Mouse (Mus musculus) heart, embryonic 16.5 days (tissue): Measurements from ENCODE around the gene Mapk13. TPM values are rescaled to one million over a fixed set of nuclear protein-coding genes. Genes with fewer than 3 reads are reported as not detected.
A peak's percentile ranks its signal among the peaks of the same experiment; 100 is the strongest.

ENCODE experiments used
- ATAC-seq: fragments of 200-750 bp; cut with Nextera tagmentation; replicated peaks from 2 replicates; pipeline ENCODE4 v1.8.0; 2017; ENCODE audit warnings: moderate number of reproducible peaks; ENCODE audit not compliant: insufficient read depth, low FRiP score; ENCODE audit errors: extremely low read depth
- H3K27ac ChIP-seq: fragments of 300-500 bp; sonication (generic); 2 replicates; pipeline ENCODE4 v1.5.1; 2014; ENCODE audit warnings: mild to moderate bottlenecking, low read length, control low read depth, moderate library complexity
- H3K27me3 ChIP-seq: fragments of 300-500 bp; sonication (generic); 2 replicates; pipeline ENCODE4 v1.6.1; 2014; ENCODE audit warnings: low read length, mixed read lengths; ENCODE audit not compliant: control insufficient read depth, insufficient read depth
- H3K36me3 ChIP-seq: fragments of 300-500 bp; sonication (generic); 2 replicates; pipeline ENCODE4 v1.6.1; 2014; ENCODE audit not compliant: control insufficient read depth, insufficient read depth
- H3K4me1 ChIP-seq: fragments of 300-500 bp; sonication (generic); 2 replicates; pipeline ENCODE4 v1.6.1; 2014; ENCODE audit warnings: low read length, mixed read lengths; ENCODE audit not compliant: control insufficient read depth, insufficient read depth
- H3K4me2 ChIP-seq: fragments of 300-500 bp; sonication (generic); 2 replicates; pipeline ENCODE4 v1.6.1; 2014; ENCODE audit warnings: low read depth, mild to moderate bottlenecking, control low read depth, low read length
- H3K4me3 ChIP-seq: fragments of 300-500 bp; sonication (generic); 2 replicates; pipeline ENCODE4 v1.5.1; 2014; ENCODE audit warnings: mild to moderate bottlenecking, control low read depth, low read length
- H3K9ac ChIP-seq: fragments of 300-500 bp; sonication (generic); 2 replicates; pipeline ENCODE4 v1.6.1; 2014; ENCODE audit warnings: low read length, control low read depth
- H3K9me3 ChIP-seq: fragments of 300-500 bp; sonication (generic); replicated peaks from 2 replicates; pipeline ENCODE4 v1.6.1; 2016; ENCODE audit warnings: low read length; ENCODE audit not compliant: control insufficient read depth
- WGBS: fragments of 180-500 bp; shearing (Covaris S2); extraction: QIAGEN DNeasy Blood & Tissue Kit; methylation state at CpG from one replicate; pipeline ENCODE4 v1.1.7; 2014; 5-methylcytosine and 5-hydroxymethylcytosine counted together
- polyA plus RNA-seq: library from polyadenylated mRNA; unstranded; fragments of >200 nt; fragmentation: Nextera tagmentation; extraction: Ambion mirVana; gene quantifications from 2 replicates; pipeline ENCODE4 v1.2.1, GENCODE M21; 2015

The Mapk13 gene
- polyA plus RNA-seq, 1 experiment from 2014 or later, result 4.3 TPM

GRCm38 (mm10) chr17:28781290-28782045, 12.4 kb downstream of the Mapk13 start:
- no peak overlapping the region for H3K27ac ChIP-seq
- no peak overlapping the region for H3K4me2 ChIP-seq
- H3K36me3 ChIP-seq, result no peaks in the 10 kb centered on the region
- H3K4me3 ChIP-seq, result no peak overlapping the region
- ATAC-seq, result no peak
- H3K9me3 ChIP-seq, result peaks cover 4% of the 10 kb centered on the region; the same call in 1 of the 2 replicates
- H3K9ac ChIP-seq, result no peak overlapping the region
- no peaks in the 10 kb centered on the region for H3K4me1 ChIP-seq
- WGBS, result 51% methylated on average over 9 of the region's 9 CpGs
- H3K27me3 ChIP-seq, result no peaks in the 10 kb centered on the region

GRCm38 (mm10) chr17:28785036-28785435, 15.9 kb downstream of the Mapk13 start:
- H3K4me1 ChIP-seq, result no peaks in the 10 kb centered on the region
- no peak overlapping the region for H3K9ac ChIP-seq
- no peak overlapping the region for H3K4me2 ChIP-seq
- H3K4me3 ChIP-seq, result no peak overlapping the region
- no peak for ATAC-seq
- no peaks in the 10 kb centered on the region for H3K36me3 ChIP-seq
- WGBS, result 92% methylated on average over 3 of the region's 3 CpGs
- no peaks in the 10 kb centered on the region for H3K27me3 ChIP-seq
- H3K27ac ChIP-seq, result no peak overlapping the region
- no peaks in the 10 kb centered on the region for H3K9me3 ChIP-seq

- no peaks in the 10 kb centered on the region for H3K4me1 ChIP-seq
- H3K9ac ChIP-seq, result no peak overlapping the region
- no peaks in the 10 kb centered on the region for H3K27me3 ChIP-seq
- no peaks in the 10 kb centered on the region for H3K36me3 ChIP-seq
- no peaks in the 10 kb centered on the region for H3K9me3 ChIP-seq
- H3K4me3 ChIP-seq, result no peak overlapping the region
- no peak overlapping the region for H3K4me2 ChIP-seq
- 93% methylated on average over 12 of the region's 12 CpGs for WGBS
- H3K27ac ChIP-seq, result no peak overlapping the region
- ATAC-seq, result no peak
Observed at GRCm38 (mm10) chr17:28787507-28787906, 18.4 kb downstream of the Mapk13 start.

DNA sequence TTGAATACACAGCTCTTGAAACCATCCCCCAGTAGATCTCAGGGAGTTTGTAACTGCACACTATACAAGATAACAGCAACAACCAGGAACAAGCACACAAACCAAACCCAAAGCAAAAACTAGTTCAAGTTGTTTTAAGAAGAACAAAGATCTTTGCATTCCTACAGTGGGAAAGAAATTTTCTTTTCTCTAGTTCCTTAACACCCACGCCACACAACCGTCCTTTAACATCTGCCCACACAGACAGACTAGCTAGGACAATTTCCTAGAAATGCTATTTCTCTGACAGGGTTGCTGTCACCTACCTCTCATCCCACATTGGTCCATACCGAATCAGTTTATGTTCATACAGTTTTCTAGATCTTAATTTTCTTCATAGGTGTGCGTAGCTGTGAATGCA, 27.9 kb downstream of the Mapk13 start:
- Histone ChIP-seq H3K4me2 (no peak overlapping the region), H3K4me3 (no peak overlapping the region), H3K9me3 (peaks cover 4% of the 10 kb centered on the region), H3K4me1 (peaks cover 7% of the 10 kb centered on the region), H3K36me3 (no peaks in the 10 kb centered on the region), H3K9ac (no peak overlapping the region), H3K27ac (no peak overlapping the region), H3K27me3 (no peaks in the 10 kb centered on the region)
- WGBS, result 85% methylated on average over 4 of the region's 4 CpGs
- no peak for ATAC-seq

GRCm38 (mm10) chr17:28799291-28800160, 30.4 kb downstream of the Mapk13 start:
- H3K4me3 ChIP-seq, result peak overlapping the region; percentile 80
- peak overlapping the region; percentile 98 for H3K9ac ChIP-seq
- no peaks in the 10 kb centered on the region for H3K36me3 ChIP-seq
- H3K27ac ChIP-seq, result no peak overlapping the region; the same call in 1 of the 2 replicates
- no peaks in the 10 kb centered on the region for H3K27me3 ChIP-seq
- 23% methylated on average over 14 of the region's 14 CpGs for WGBS
- H3K4me2 ChIP-seq, result peak overlapping the region; percentile 99
- H3K9me3 ChIP-seq, result peaks cover 4% of the 10 kb centered on the region
- H3K4me1 ChIP-seq, result peaks cover 20% of the 10 kb centered on the region
- ATAC-seq, result no peak

- ATAC-seq, result no peak; the same call in 1 of the 2 replicates
- peak overlapping the region; percentile 98 for H3K9ac ChIP-seq
- H3K4me1 ChIP-seq, result peaks cover 20% of the 10 kb centered on the region
- peak overlapping the region; percentile 99 for H3K4me2 ChIP-seq
- H3K27ac ChIP-seq, result peak overlapping the region; percentile 97
- H3K4me3 ChIP-seq, result peak overlapping the region; percentile 80
- no peaks in the 10 kb centered on the region for H3K36me3 ChIP-seq
- peaks cover under 1% of the 10 kb centered on the region for H3K9me3 ChIP-seq
- WGBS, result under 1% methylated on average over 15 of the region's 15 CpGs
- no peaks in the 10 kb centered on the region for H3K27me3 ChIP-seq
Observed at GRCm38 (mm10) chr17:28800281-28800670, 31.2 kb downstream of the Mapk13 start.

GRCm38 (mm10) chr17:28800671-28801412, 31.7 kb downstream of the Mapk13 start, which contains the start of gene Brpf3:
TSS of gene Brpf3 (plus strand) at chr17:28801090.
- Histone ChIP-seq H3K4me3 (peak within 1 kb of the TSS; percentile 80), H3K9ac (peak within 1 kb of the TSS; percentile 98), H3K36me3 (peaks cover under 1% of the 10 kb centered on the region; the same call in 1 of the 2 replicates), H3K9me3 (no peaks in the 10 kb centered on the region), H3K4me2 (peak within 1 kb of the TSS; percentile 99), H3K27me3 (no peaks in the 10 kb centered on the region), H3K27ac (peak within 1 kb of the TSS; percentile 97), H3K4me1 (peaks cover 20% of the 10 kb centered on the region)
- 0% methylated on average over 33 of the region's 99 CpGs for WGBS
- peak; percentile 83 for ATAC-seq

GRCm38 (mm10) chr17:28801474-28802005, 32.4 kb downstream of the Mapk13 start:
- peak overlapping the region; percentile 90 for H3K4me2 ChIP-seq
- under 1% methylated on average over 40 of the region's 42 CpGs for WGBS
- H3K4me1 ChIP-seq, result peaks cover 20% of the 10 kb centered on the region

More at GRCm38 (mm10) chr17:28801474-28802005, 32.4 kb downstream of the Mapk13 start:
- H3K27ac ChIP-seq, result peak overlapping the region; percentile 97
- peak overlapping the region; percentile 98 for H3K9ac ChIP-seq
- H3K27me3 ChIP-seq, result no peaks in the 10 kb centered on the region
- H3K36me3 ChIP-seq, result peaks cover 7% of the 10 kb centered on the region
- peak; percentile 98 for ATAC-seq
- peak overlapping the region; percentile 80 for H3K4me3 ChIP-seq
- no peaks in the 10 kb centered on the region for H3K9me3 ChIP-seq
